Mouse (Mus musculus) splenic B cell, adult 2 months (primary cell): ENCODE data around the gene Slc38a4.

Source experiments
- DNase-seq: peaks from one replicate; pipeline ENCODE4 v3.0.0-alpha.2; 2011; ENCODE audit warnings: low read depth, low spot score
- H3K27me3 ChIP-seq: 2 replicates; pipeline ENCODE4 v1.6.1; 2012; ENCODE audit warnings: mild to moderate bottlenecking, low read length, moderate library complexity, mixed read lengths; ENCODE audit not compliant: control insufficient read depth, poor library complexity, insufficient read depth, severe bottlenecking
- H3K36me3 ChIP-seq: 2 replicates; pipeline ENCODE4 v1.6.1; 2012; ENCODE audit warnings: mild to moderate bottlenecking, low read length, moderate library complexity, mixed read lengths; ENCODE audit not compliant: control insufficient read depth, poor library complexity, insufficient read depth, severe bottlenecking

The Slc38a4 gene

GRCm38 (mm10) chr15:96974131-96974530 is 81.6 kb downstream of the Slc38a4 start:
- no peak for DNase-seq
- Histone ChIP-seq H3K27me3 (no peaks in the 10 kb centered on the region; the same call in 1 of the 2 replicates), H3K36me3 (no peaks in the 10 kb centered on the region)

- no peaks in the 10 kb centered on the region; the same call in 1 of the 2 replicates for H3K27me3 ChIP-seq
Observed at GRCm38 (mm10) chr15:96973370-96973769, 82.4 kb downstream of the Slc38a4 start.

GRCm38 (mm10) chr15:96972706-96973274 is 83.0 kb downstream of the Slc38a4 start:
- no peak for DNase-seq
- Histone ChIP-seq H3K36me3 (no peaks in the 10 kb centered on the region), H3K27me3 (no peaks in the 10 kb centered on the region; the same call in 1 of the 2 replicates)

More at GRCm38 (mm10) chr15:96973370-96973769, 82.4 kb downstream of the Slc38a4 start:
- no peak for DNase-seq
- no peaks in the 10 kb centered on the region for H3K36me3 ChIP-seq

- H3K36me3 ChIP-seq = no peaks in the 10 kb centered on the region
- no peak for DNase-seq
- no peaks in the 10 kb centered on the region; the same call in 1 of the 2 replicates for H3K27me3 ChIP-seq
Observed at GRCm38 (mm10) chr15:96971906-96972305, 83.8 kb downstream of the Slc38a4 start.

DNA sequence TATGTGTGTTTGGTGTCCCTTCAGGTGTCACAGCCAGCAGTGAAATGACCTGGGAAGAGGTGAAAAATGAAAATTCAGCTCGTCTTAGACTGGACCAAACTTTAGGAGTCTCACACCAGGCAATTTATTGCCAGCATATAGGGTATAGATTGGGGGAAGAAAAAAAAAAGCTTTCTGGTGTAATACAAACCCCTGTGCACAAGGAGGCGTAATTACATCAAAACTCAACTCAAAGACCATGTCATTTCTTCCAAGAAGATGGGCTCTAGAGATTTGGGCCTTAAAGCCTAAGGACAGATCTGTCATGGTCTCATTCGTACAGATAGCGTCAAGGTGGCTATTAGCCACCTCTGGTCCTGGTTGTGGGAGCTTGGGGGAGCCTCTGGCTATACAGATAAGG is 86.0 kb downstream of the Slc38a4 start:
- DNase-seq = no peak
- Histone ChIP-seq H3K27me3 (no peaks in the 10 kb centered on the region; the same call in 1 of the 2 replicates), H3K36me3 (no peaks in the 10 kb centered on the region)

DNA sequence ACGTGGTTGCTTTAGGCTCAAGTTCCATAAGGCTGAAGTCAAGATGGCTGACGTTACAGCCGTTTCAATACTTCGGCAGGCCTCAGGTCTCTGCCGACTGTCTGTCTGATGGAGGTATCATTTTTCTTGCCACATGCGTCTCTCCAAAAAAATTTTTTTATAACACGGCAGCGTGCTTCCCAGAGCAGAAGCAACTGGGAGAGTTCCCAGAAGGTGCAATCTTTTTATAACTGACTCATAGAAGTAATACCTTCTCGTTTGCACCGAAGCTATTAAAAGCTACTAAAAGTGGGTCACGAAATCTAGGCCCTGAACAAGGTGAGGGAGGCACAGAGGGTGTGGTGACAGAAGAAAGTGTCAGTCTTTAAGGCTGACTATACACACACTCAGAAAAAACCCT is 87.0 kb downstream of the Slc38a4 start:
- Histone ChIP-seq H3K36me3 (no peaks in the 10 kb centered on the region), H3K27me3 (no peaks in the 10 kb centered on the region; the same call in 1 of the 2 replicates)
- no peak for DNase-seq

DNA sequence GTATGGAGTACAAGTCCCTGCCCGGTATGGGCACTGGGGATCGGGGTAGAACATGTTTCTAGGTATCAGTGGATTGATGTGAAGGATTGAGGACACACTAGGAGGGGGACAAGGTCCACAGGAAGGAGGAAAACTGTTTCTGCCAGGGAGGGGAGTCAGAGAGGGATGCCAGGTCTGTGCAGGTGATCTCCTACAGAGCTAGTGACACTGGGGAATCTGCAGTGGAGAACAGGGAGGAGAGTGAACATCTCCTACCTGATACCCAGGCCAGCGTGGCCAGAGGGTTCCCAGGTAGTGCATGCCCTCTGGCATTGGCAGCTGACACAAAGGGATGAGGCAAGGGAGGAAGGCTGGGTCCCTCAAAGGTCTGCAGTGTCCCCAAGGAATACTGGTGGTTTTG is 89.4 kb downstream of the Slc38a4 start:
- no peaks in the 10 kb centered on the region; the same call in 1 of the 2 replicates for H3K27me3 ChIP-seq
- no peaks in the 10 kb centered on the region for H3K36me3 ChIP-seq
- no peak for DNase-seq

- DNase-seq = no peak
- no peaks in the 10 kb centered on the region for H3K36me3 ChIP-seq
Observed at GRCm38 (mm10) chr15:96963735-96964134, 92.0 kb downstream of the Slc38a4 start.

DNA sequence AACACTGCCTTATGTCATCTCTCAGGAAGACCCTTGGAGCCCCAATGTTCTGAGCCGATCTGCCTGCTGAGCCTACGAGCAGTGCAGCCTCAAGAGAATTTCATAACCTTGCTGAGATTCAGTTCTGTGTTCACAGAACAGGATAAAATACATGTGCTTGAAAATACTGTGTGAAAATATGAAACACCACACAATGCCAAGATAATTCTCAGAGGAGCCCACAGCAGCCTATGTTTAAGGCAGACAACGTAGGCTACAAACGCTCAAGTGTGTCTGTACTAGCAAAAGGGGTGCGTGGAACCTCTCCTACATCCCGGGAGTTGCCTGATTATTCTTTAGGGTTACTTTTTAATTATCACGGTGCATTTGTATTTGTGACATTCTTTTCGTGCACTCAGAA is 92.4 kb downstream of the Slc38a4 start:
- Histone ChIP-seq H3K27me3 (no peaks in the 10 kb centered on the region), H3K36me3 (no peaks in the 10 kb centered on the region)
- DNase-seq = no peak

More at GRCm38 (mm10) chr15:96963735-96964134, 92.0 kb downstream of the Slc38a4 start:
- no peaks in the 10 kb centered on the region for H3K27me3 ChIP-seq

DNA sequence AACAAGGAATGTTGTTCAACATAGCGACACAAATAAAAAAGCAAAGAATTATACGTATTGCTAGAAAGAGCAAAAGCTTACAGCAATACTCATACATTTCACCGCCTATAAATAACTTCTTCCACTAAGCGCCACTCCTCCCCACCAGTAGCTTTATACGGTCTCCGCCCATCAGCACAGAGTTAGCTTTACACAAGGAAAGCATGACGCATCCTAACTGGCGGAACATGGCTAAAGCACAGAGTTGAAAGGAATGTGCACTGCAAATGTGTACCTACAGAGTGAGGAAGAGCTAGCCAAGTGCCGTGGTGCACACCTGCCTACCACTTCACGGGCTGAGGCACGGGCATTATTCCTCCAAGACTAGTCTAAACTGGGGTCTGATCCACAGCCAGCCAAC is 95.4 kb downstream of the Slc38a4 start:
- Histone ChIP-seq H3K36me3 (no peaks in the 10 kb centered on the region), H3K27me3 (no peaks in the 10 kb centered on the region)
- no peak for DNase-seq

GRCm38 (mm10) chr15:96959247-96959646 is 96.5 kb downstream of the Slc38a4 start:
- Histone ChIP-seq H3K36me3 (no peaks in the 10 kb centered on the region), H3K27me3 (no peaks in the 10 kb centered on the region)
- no peak for DNase-seq

- Histone ChIP-seq H3K27me3 (no peaks in the 10 kb centered on the region), H3K36me3 (no peaks in the 10 kb centered on the region)
- DNase-seq = no peak
Observed at GRCm38 (mm10) chr15:96956699-96957098, 99.1 kb downstream of the Slc38a4 start.

- DNase-seq = no peak
- H3K36me3 ChIP-seq = no peaks in the 10 kb centered on the region
- H3K27me3 ChIP-seq = no peaks in the 10 kb centered on the region
Observed at GRCm38 (mm10) chr15:96954389-96954788, 101.4 kb downstream of the Slc38a4 start.

GRCm38 (mm10) chr15:96953938-96954238 is 101.9 kb downstream of the Slc38a4 start:
- no peaks in the 10 kb centered on the region for H3K36me3 ChIP-seq
- no peak for DNase-seq
- no peaks in the 10 kb centered on the region for H3K27me3 ChIP-seq

DNA sequence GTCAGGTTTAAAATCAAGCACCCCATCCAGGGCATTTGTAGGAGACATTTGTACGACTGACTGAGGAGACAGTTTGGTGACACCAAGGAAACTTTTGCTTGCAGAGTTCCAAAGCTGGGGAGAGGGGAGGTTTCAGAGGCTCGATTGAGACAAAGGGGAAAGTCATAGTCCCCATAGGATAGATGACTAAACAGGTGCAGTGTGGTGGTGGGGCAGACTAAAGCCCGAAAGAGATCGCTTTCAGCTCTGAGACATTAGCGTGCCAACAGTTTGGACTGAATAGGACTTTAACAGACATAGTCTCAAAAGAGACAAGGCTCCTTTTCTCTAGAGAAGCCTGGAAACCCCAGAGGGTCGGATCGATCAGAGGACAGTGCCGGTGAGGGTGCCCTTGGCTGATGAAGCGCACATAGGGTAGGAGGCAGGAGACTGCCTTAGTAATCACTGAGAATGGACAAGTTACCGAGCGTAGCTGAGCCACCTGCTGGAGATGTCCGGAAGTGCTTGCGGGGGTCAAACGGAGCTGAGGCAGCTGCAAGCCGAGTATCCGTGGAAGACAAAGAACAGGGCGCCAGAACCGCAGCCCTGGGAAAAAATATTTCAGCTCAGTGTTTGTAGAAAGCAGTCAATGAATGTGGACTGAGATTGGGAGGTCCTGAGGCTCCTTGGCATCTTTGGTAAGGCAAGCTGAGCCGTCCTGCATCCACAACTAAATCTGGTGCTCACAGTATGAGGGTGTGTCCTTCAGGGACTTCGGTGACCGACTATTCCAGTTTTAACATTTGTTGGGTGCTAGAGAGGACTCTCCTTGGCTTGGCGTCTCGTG is 102.4 kb downstream of the Slc38a4 start:
- no peaks in the 10 kb centered on the region for H3K27me3 ChIP-seq
- peak; percentile 63 for DNase-seq
- no peaks in the 10 kb centered on the region for H3K36me3 ChIP-seq
